8 mouse cellular contexts compared by ENCODE assay signal in genomic region chr10:39501571-39501970, GRCm38 (mm10).
DNase-seq lines count a peak whose midpoint lies in the region; ATAC-seq and TF ChIP-seq lines count a peak whose summit lies in the region.

No protein-coding gene starts in this region.

- H3K9me3 ChIP-seq in heart, embryonic 11.5 days (replicated peaks; ENCODE audit: control insufficient read depth, low read length), result no peaks in the 10 kb centered on the region
- H3K9me3 ChIP-seq in hindbrain, embryonic 15.5 days, result no peaks in the 10 kb centered on the region

- no peaks in the 10 kb centered on the region for H3K27me3 ChIP-seq in heart, embryonic 11.5 days (ENCODE audit: control insufficient read depth, insufficient read depth, low read length)
- H3K27me3 ChIP-seq in hindbrain, embryonic 15.5 days, result no peaks in the 10 kb centered on the region

- no peak for TF ChIP-seq POLR2A in olfactory bulb, adult 2 months (IDR thresholded peaks at IDR 0.05; ENCODE audit: insufficient read depth, low read depth, low read length)

- intact Hi-C loops in heart, postnatal 14 days (cut with DNase I), result no loop called here

- WGBS in heart, embryonic 11.5 days (ENCODE audit: insufficient replicate concordance), result 34% methylated on average over 10 of the region's 10 CpGs
- 38% methylated on average over 10 of the region's 10 CpGs for WGBS in hindbrain, embryonic 15.5 days
- WGBS in olfactory bulb, adult 2 months, result 27% methylated on average over 10 of the region's 10 CpGs

- ATAC-seq in heart, embryonic 11.5 days (replicated peaks; ENCODE audit: insufficient number of reproducible peaks, low FRiP score, low TSS enrichment), result no peak
- ATAC-seq in hindbrain, embryonic 15.5 days (ENCODE audit: low FRiP score, low read depth), result 0 out of 2 replicates have a peak, but pooled peaks have one; percentile 4
- no peak for ATAC-seq in erythroblast, adult 5-6 weeks (replicated peaks; ENCODE audit: low FRiP score, poor library complexity, severe bottlenecking)

- H3K4me3 ChIP-seq in heart, embryonic 11.5 days (ENCODE audit: low read depth, low read length), result no peak overlapping the region
- no peak overlapping the region for H3K4me3 ChIP-seq in hindbrain, embryonic 15.5 days
- no peak overlapping the region for H3K4me3 ChIP-seq in olfactory bulb, adult 2 months (ENCODE audit: insufficient read depth, low read depth, low read length)

- H3K4me2 ChIP-seq in heart, embryonic 11.5 days, result peak overlapping the region; percentile 27
- peak overlapping the region; percentile 5; the same call in 1 of the 2 replicates for H3K4me2 ChIP-seq in hindbrain, embryonic 15.5 days

- H3K9ac ChIP-seq in heart, embryonic 11.5 days (ENCODE audit: low read depth, low read length), result peak overlapping the region; percentile 43
- peak overlapping the region; percentile 1; the same call in 1 of the 2 replicates for H3K9ac ChIP-seq in hindbrain, embryonic 15.5 days

- no peak for TF ChIP-seq CTCF in olfactory bulb, adult 2 months (IDR thresholded peaks at IDR 0.05; ENCODE audit: insufficient read depth, low read depth, low read length)

- H3K27ac ChIP-seq in heart, embryonic 11.5 days (ENCODE audit: low read depth, low read length), result peak overlapping the region; percentile 35; the same call in 1 of the 2 replicates
- H3K27ac ChIP-seq in hindbrain, embryonic 15.5 days (replicated peaks), result peak overlapping the region; percentile 86
- H3K27ac ChIP-seq in olfactory bulb, adult 2 months (ENCODE audit: insufficient read depth, low read depth, low read length), result peak overlapping the region; percentile 70

- H3K4me1 ChIP-seq in heart, embryonic 11.5 days (ENCODE audit: control insufficient read depth, insufficient read depth, low read length), result peaks cover 38% of the 10 kb centered on the region
- H3K4me1 ChIP-seq in hindbrain, embryonic 15.5 days (replicated peaks), result peaks cover 92% of the 10 kb centered on the region
- H3K4me1 ChIP-seq in olfactory bulb, adult 2 months (ENCODE audit: control insufficient read depth, insufficient read depth, low read length), result peaks cover 57% of the 10 kb centered on the region

- no peaks in the 10 kb centered on the region for H3K36me3 ChIP-seq in heart, embryonic 11.5 days (ENCODE audit: control insufficient read depth, insufficient read depth, low read length)
- no peaks in the 10 kb centered on the region for H3K36me3 ChIP-seq in hindbrain, embryonic 15.5 days

- DNase-seq in heart, postnatal 14 days, result no peak
- peak; percentile 32 for DNase-seq in right cerebral cortex, postnatal 14 days
- DNase-seq in right cerebral cortex, adult 2 months (ENCODE audit: low spot score in 2 of 2), result no peak
- no peak for DNase-seq in cerebellum, adult 18-20 months

Comparison
In these comparisons a context has a peak if more than half of its experiments do, and no peak if none do; other contexts are left out.
1. H3K27ac ChIP-seq: peak in every context shown above with its lines; median percentile 86 in hindbrain, embryonic 15.5 days; 70 in olfactory bulb, adult 2 months; 35 in heart, embryonic 11.5 days.